ENCODE assay signal across 8 mouse cellular contexts in genomic region chr6:116460544-116461283, GRCm38 (mm10). TPM values are rescaled to one million over a fixed set of nuclear protein-coding genes. Genes with fewer than 3 reads are reported as not detected.
DNase-seq lines count a peak whose midpoint lies in the region; ATAC-seq lines count a peak whose summit lies in the region.

Alox5 (minus strand) TSS chr6:116461178.

- whole genome bisulfite sequencing in embryonic facial prominence, embryonic 15.5 days: 4% methylated on average over 43 of the region's 43 CpGs
- WGBS in heart, embryonic 13.5 days: 2% methylated on average over 43 of the region's 43 CpGs

- ATAC-seq in embryonic facial prominence, embryonic 15.5 days (ENCODE audit: insufficient number of reproducible peaks, low FRiP score, low TSS enrichment, low read depth): no peak
- ATAC-seq in heart, embryonic 13.5 days (ENCODE audit: extremely low read depth, insufficient number of reproducible peaks, low FRiP score, low TSS enrichment): no peak
- peak; percentile 64 for ATAC-seq in megakaryocyte-erythroid progenitor cell, adult 5-6 weeks (replicated peaks; ENCODE audit: low FRiP score, low TSS enrichment, poor library complexity, severe bottlenecking)
- ATAC-seq in activated CD4-positive, CD25-positive, alpha-beta regulatory T cell, adult 4 months: no peak

- peak within 1 kb of the TSS; percentile 46 for H3K4me2 ChIP-seq in embryonic facial prominence, embryonic 15.5 days (replicated peaks)
- peak within 1 kb of the TSS; percentile 77 for H3K4me2 ChIP-seq in heart, embryonic 13.5 days

- no peak within 1 kb of the TSS for H3K9ac ChIP-seq in embryonic facial prominence, embryonic 15.5 days
- H3K9ac ChIP-seq in heart, embryonic 13.5 days: peak within 1 kb of the TSS; percentile 33; the same call in 1 of the 2 replicates

- peak; percentile 27 to 75 for DNase-seq in spleen, postnatal 4 days (ENCODE audit: low spot score in 2 of 2)
- DNase-seq in spleen, postnatal 14 days (ENCODE audit: low spot score in 2 of 2): no peak
- peak; percentile 2 to 43 for DNase-seq in kidney, postnatal 25 days
- no peak for DNase-seq in B cell, adult 2 months

- peak within 1 kb of the TSS; percentile 25 for H3K4me3 ChIP-seq in embryonic facial prominence, embryonic 15.5 days (replicated peaks)
- H3K4me3 ChIP-seq in heart, embryonic 13.5 days: peak within 1 kb of the TSS; percentile 52

- H3K36me3 ChIP-seq in embryonic facial prominence, embryonic 15.5 days: no peaks in the 10 kb centered on the region
- no peaks in the 10 kb centered on the region for H3K36me3 ChIP-seq in heart, embryonic 13.5 days

- H3K27ac ChIP-seq in embryonic facial prominence, embryonic 15.5 days (replicated peaks): no peak within 1 kb of the TSS
- H3K27ac ChIP-seq in heart, embryonic 13.5 days (replicated peaks): no peak within 1 kb of the TSS

- peaks cover 42% of the 10 kb centered on the region for H3K27me3 ChIP-seq in embryonic facial prominence, embryonic 15.5 days
- H3K27me3 ChIP-seq in heart, embryonic 13.5 days (replicated peaks): peaks cover 49% of the 10 kb centered on the region

- H3K9me3 ChIP-seq in embryonic facial prominence, embryonic 15.5 days (replicated peaks): no peaks in the 10 kb centered on the region
- H3K9me3 ChIP-seq in heart, embryonic 13.5 days: no peaks in the 10 kb centered on the region

- H3K4me1 ChIP-seq in embryonic facial prominence, embryonic 15.5 days: peaks cover 6% of the 10 kb centered on the region; the same call in 1 of the 2 replicates
- H3K4me1 ChIP-seq in heart, embryonic 13.5 days: peaks cover 9% of the 10 kb centered on the region; the same call in 1 of the 2 replicates

RNA-seq across cellular contexts. Expression of gene Alox5, which starts in this region (rescaled TPM):
- 2.3 TPM in 2 replicates for polyA plus RNA-seq in embryonic facial prominence, embryonic 15.5 days (2015; fragmentation: Nextera tagmentation; extraction: Ambion mirVana)
- 2.6 and 2.9 TPM in 2 replicates for polyA plus RNA-seq in heart, embryonic 13.5 days (2015; fragmentation: Nextera tagmentation; extraction: Ambion mirVana)
- 3.2 and 4.4 TPM in 2 replicates for total RNA-seq in megakaryocyte-erythroid progenitor cell, adult 5-6 weeks (2014; fragmentation: Nextera tagmentation)
- 4.2 and 5.7 TPM in 2 replicates for total RNA-seq in megakaryocyte-erythroid progenitor cell, adult 5-6 weeks (2017)
- polyA plus RNA-seq in activated CD4-positive, CD25-positive, alpha-beta regulatory T cell, adult 4 months (2017; shearing (Covaris generic)): not detected

Comparison
In these comparisons a context has a peak if more than half of its experiments do, and no peak if none do; other contexts are left out.
1. DNase-seq: peak in spleen, postnatal 4 days (2 of 2) and kidney, postnatal 25 days (2 of 2); none in spleen, postnatal 14 days (0 of 2) and B cell, adult 2 months (0 of 2).